Mouse (Mus musculus): ENCODE measurements at regions not wholly inside any gene's neighbourhood (a gene's known extent, or its start where the extent isn't known, plus 50 kb on each side); places are given as distances from the start of the nearest gene placed in this dataset.

DNA sequence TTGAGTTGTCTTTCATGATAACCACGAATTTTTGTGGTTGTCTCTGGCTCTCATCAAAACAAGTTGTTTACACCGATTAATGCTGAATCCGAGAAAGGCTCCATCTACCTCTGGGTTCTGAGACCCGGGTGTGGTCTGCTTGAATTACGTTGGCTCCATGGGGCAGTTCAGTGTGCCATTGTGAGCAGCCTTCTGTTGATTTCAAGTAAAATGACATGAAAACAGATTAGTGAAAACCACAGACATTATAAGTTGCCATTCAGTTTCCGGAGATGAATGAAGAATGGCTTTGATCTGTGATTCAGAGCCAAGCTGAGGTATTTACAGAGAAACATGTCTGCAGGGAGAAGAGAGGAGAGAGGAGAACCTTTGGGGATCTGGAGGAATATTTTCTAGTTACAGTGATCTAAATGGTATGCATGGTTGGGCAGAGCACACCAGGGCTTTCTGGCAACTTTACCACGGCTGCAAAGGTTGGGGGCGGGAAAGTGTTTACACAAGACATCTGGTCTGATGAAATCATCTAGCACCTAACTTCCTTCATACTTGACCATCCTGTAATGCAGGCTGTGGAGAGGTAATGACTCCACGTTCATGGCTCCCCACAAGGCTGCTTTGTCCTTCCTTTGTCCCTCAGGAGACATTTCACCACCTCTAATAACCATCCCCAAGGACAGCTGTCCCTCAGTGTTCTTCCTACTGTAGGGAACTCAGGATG lies 74.7 kb upstream of the Sesn3 start:
- Histone ChIP-seq H3ac (ENCODE audit: control insufficient read depth, insufficient read length, low read depth) (no peak overlapping the region), H3K36me3 (ENCODE audit: control insufficient read depth, insufficient read depth) (no peaks in the 10 kb centered on the region), H3K27me3 (ENCODE audit: control insufficient read depth, insufficient read depth, insufficient read length) (no peaks in the 10 kb centered on the region), H3K79me3 (ENCODE audit: low read depth) (no peaks in the 10 kb centered on the region), H3K79me2 (ENCODE audit: control insufficient read depth, insufficient read depth) (no peaks in the 10 kb centered on the region), H3K4me3 (ENCODE audit: insufficient read depth, poor library complexity, severe bottlenecking) (no peak overlapping the region)
- TF ChIP-seq CEBPB (IDR thresholded peaks at IDR 0.05; ENCODE audit: low read depth) (peak; percentile 26), MYOD1 (IDR thresholded peaks at IDR 0.05; ENCODE audit: control insufficient read depth, insufficient read length, low read depth) (no peak)

DNA sequence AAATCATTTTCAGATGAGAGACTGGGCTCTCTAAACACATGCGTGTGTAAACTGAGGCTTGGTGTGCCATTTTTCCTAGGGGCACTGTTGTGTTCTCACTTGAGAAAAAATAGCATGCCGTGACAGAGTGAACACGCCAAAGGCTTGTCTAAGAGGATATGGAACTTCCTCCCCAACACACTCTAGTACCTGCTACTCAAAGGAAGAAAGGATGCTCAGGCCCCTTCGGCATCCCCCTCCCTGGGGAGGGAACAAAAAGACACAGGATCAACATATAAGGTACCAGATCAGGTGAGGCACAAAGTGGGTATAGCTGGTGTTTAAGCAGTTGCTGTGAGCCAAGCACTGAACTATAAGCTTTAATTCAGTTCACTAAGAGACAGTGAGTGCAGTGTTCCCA lies 74.0 kb upstream of the Sesn3 start:
- Histone ChIP-seq H3K27me3 (ENCODE audit: control insufficient read depth, insufficient read depth, insufficient read length) (no peaks in the 10 kb centered on the region), H3ac (ENCODE audit: control insufficient read depth, insufficient read length, low read depth) (no peak overlapping the region), H3K79me3 (ENCODE audit: low read depth) (no peaks in the 10 kb centered on the region), H3K4me3 (ENCODE audit: insufficient read depth, poor library complexity, severe bottlenecking) (no peak overlapping the region), H3K79me2 (ENCODE audit: control insufficient read depth, insufficient read depth) (no peaks in the 10 kb centered on the region), H3K36me3 (ENCODE audit: control insufficient read depth, insufficient read depth) (no peaks in the 10 kb centered on the region)
- TF ChIP-seq MAX (IDR thresholded peaks at IDR 0.05) (no peak), MYOD1 (IDR thresholded peaks at IDR 0.05; ENCODE audit: control insufficient read depth, insufficient read length, low read depth) (no peak), CEBPB (IDR thresholded peaks at IDR 0.05; ENCODE audit: low read depth) (no peak), FOSL1 (IDR thresholded peaks at IDR 0.05; ENCODE audit: insufficient read depth, low read length, poor library complexity, severe bottlenecking) (no peak), USF1 (IDR thresholded peaks at IDR 0.05; ENCODE audit: low read depth) (no peak), MYOG (IDR thresholded peaks at IDR 0.05; ENCODE audit: control insufficient read depth, extremely low read depth, insufficient read length) (no peak), CTCF (IDR thresholded peaks at IDR 0.05; ENCODE audit: control insufficient read depth, insufficient read depth, insufficient read length) (no peak)

DNA sequence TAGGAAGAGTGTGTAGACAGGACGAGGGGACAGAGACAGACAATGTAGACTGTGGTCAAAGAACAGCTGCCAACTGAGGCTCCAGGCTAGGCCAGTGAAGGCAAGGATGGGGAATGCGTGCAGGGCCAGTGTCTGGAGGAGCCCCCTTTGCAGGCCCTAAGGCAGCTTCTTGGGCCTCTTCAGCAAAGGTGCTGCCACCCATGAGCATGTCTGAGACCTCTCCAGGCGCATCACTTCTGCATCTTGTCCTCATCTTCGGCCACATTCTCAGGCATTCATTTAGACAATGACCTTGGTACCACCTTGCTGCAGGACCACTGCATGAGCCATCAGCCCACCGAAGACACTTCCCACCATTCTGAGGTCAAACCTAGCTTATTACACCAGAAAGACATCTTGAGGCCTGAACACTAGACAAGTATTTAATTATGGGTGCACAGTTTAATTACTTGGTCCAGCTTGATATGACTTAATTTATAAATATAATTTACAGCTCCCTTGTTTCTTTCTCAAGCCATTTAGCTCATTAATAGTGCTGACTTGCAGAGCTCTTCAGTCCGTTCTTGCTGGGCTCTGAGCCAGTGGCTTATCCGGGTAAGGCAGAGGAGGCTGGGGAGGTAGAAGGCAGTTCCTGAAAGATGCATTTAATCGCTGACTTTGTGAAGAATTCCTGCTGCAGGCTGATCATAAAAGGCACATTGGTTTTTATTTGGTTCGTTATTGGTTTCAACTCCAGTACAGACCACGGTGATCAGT lies 72.1 kb upstream of the Sesn3 start:
- Histone ChIP-seq H3K4me3 (ENCODE audit: insufficient read depth, poor library complexity, severe bottlenecking) (no peak overlapping the region), H3K79me2 (ENCODE audit: control insufficient read depth, insufficient read depth) (no peaks in the 10 kb centered on the region), H3ac (ENCODE audit: control insufficient read depth, insufficient read length, low read depth) (no peak overlapping the region), H3K27me3 (ENCODE audit: control insufficient read depth, insufficient read depth, insufficient read length) (no peaks in the 10 kb centered on the region), H3K79me3 (ENCODE audit: low read depth) (no peaks in the 10 kb centered on the region), H3K36me3 (ENCODE audit: control insufficient read depth, insufficient read depth) (no peaks in the 10 kb centered on the region)
- TF ChIP-seq CEBPB (IDR thresholded peaks at IDR 0.05; ENCODE audit: low read depth): no peak
- TF ChIP-seq FOSL1 (IDR thresholded peaks at IDR 0.05; ENCODE audit: insufficient read depth, low read length, poor library complexity, severe bottlenecking): no peak
- TF ChIP-seq MAX (IDR thresholded peaks at IDR 0.05): no peak
- TF ChIP-seq MYOG (IDR thresholded peaks at IDR 0.05; ENCODE audit: control insufficient read depth, extremely low read depth, insufficient read length): no peak
- no peak for TF ChIP-seq USF1 (IDR thresholded peaks at IDR 0.05; ENCODE audit: low read depth)
- no peak for TF ChIP-seq MYOD1 (IDR thresholded peaks at IDR 0.05; ENCODE audit: control insufficient read depth, insufficient read length, low read depth)
- TF ChIP-seq CTCF (IDR thresholded peaks at IDR 0.05; ENCODE audit: control insufficient read depth, insufficient read depth, insufficient read length): no peak

GRCm38 (mm10) chr9:14203307-14203695 lies 71.6 kb upstream of the Sesn3 start:
- no peak overlapping the region for H3ac ChIP-seq (ENCODE audit: control insufficient read depth, insufficient read length, low read depth)
- H3K79me3 ChIP-seq (ENCODE audit: low read depth): no peaks in the 10 kb centered on the region
- no peaks in the 10 kb centered on the region for H3K79me2 ChIP-seq (ENCODE audit: control insufficient read depth, insufficient read depth)
- H3K36me3 ChIP-seq (ENCODE audit: control insufficient read depth, insufficient read depth): no peaks in the 10 kb centered on the region
- no peak overlapping the region for H3K4me3 ChIP-seq (ENCODE audit: insufficient read depth, poor library complexity, severe bottlenecking)
- TF ChIP-seq MYOG (IDR thresholded peaks at IDR 0.05; ENCODE audit: control insufficient read depth, extremely low read depth, insufficient read length): no peak
- TF ChIP-seq CTCF (IDR thresholded peaks at IDR 0.05; ENCODE audit: control insufficient read depth, insufficient read depth, insufficient read length): no peak
- TF ChIP-seq USF1 (IDR thresholded peaks at IDR 0.05; ENCODE audit: low read depth): no peak
- no peak for TF ChIP-seq MYOD1 (IDR thresholded peaks at IDR 0.05; ENCODE audit: control insufficient read depth, insufficient read length, low read depth)
- no peak for TF ChIP-seq MAX (IDR thresholded peaks at IDR 0.05)
- no peak for TF ChIP-seq FOSL1 (IDR thresholded peaks at IDR 0.05; ENCODE audit: insufficient read depth, low read length, poor library complexity, severe bottlenecking)
- no peak for TF ChIP-seq CEBPB (IDR thresholded peaks at IDR 0.05; ENCODE audit: low read depth)
- no peaks in the 10 kb centered on the region for H3K27me3 ChIP-seq (ENCODE audit: control insufficient read depth, insufficient read depth, insufficient read length)

GRCm38 (mm10) chr9:14203768-14204416 lies 71.0 kb upstream of the Sesn3 start:
- no peaks in the 10 kb centered on the region for H3K79me3 ChIP-seq (ENCODE audit: low read depth)
- H3K4me3 ChIP-seq (ENCODE audit: insufficient read depth, poor library complexity, severe bottlenecking): no peak overlapping the region
- H3K27me3 ChIP-seq (ENCODE audit: control insufficient read depth, insufficient read depth, insufficient read length): no peaks in the 10 kb centered on the region
- no peaks in the 10 kb centered on the region for H3K36me3 ChIP-seq (ENCODE audit: control insufficient read depth, insufficient read depth)
- H3K79me2 ChIP-seq (ENCODE audit: control insufficient read depth, insufficient read depth): no peaks in the 10 kb centered on the region
- H3ac ChIP-seq (ENCODE audit: control insufficient read depth, insufficient read length, low read depth): no peak overlapping the region
- TF ChIP-seq CEBPB (IDR thresholded peaks at IDR 0.05; ENCODE audit: low read depth) (no peak), USF1 (IDR thresholded peaks at IDR 0.05; ENCODE audit: low read depth) (no peak), MYOG (IDR thresholded peaks at IDR 0.05; ENCODE audit: control insufficient read depth, extremely low read depth, insufficient read length) (no peak)

Measured in C2C12 (cell line).